Mouse (Mus musculus) CH12.LX (cell line): Measurements from ENCODE around the gene Spsb2. TPM values are rescaled to one million over a fixed set of nuclear protein-coding genes. Genes with fewer than 3 reads are reported as not detected.
A peak's percentile ranks its signal among the peaks of the same experiment; 100 is the strongest.
"Not testable (repeated sequence)": the region's sequence is repeated elsewhere in the genome, so short reads cannot be mapped to it uniquely, and the experiment has no call there.

Experiments used
- DNase-seq: peaks from one replicate; pipeline ENCODE4 v3.0.0-alpha.2; 2013; ENCODE audit errors: extremely low read depth
- H3K27ac ChIP-seq: 2 replicates; pipeline ENCODE4 v1.5.1; 2012; ENCODE audit warnings: low read depth, mild to moderate bottlenecking, control low read depth, moderate library complexity; ENCODE audit not compliant: insufficient read depth
- H3K27me3 ChIP-seq: replicated peaks from 2 replicates; pipeline ENCODE3; 2012; ENCODE audit warnings: inconsistent platforms
- H3K36me3 ChIP-seq, 2 experiments: replicated peaks in 1 of 2; 2 replicates each; pipeline versions ENCODE3 to v1.6.1; 2012; ENCODE audit warnings: inconsistent platforms in 1 of 2, low read length in 1 of 2, mild to moderate bottlenecking in 1 of 2, mixed read lengths in 1 of 2, moderate library complexity in 1 of 2; ENCODE audit not compliant: control insufficient read depth in 1 of 2, insufficient read depth in 1 of 2
- H3K4me1 ChIP-seq, 2 experiments: 2 replicates each; pipeline ENCODE4 v1.6.1; 2012; ENCODE audit warnings: inconsistent platforms in 1 of 2, moderate library complexity in 1 of 2; ENCODE audit not compliant: insufficient read depth in 2 of 2, control insufficient read depth in 1 of 2
- H3K4me2 ChIP-seq: 2 replicates; pipeline ENCODE4 v1.6.1; 2012; ENCODE audit warnings: low read depth, mild to moderate bottlenecking, control low read depth; ENCODE audit not compliant: poor library complexity, insufficient read depth, severe bottlenecking
- H3K4me3 ChIP-seq, 3 experiments: fragments of 150-350 bp in 1 of 3; sonication (generic) in 1 of 3; replicated peaks in 1 of 3; 2 replicates each; pipeline versions ENCODE3 to v1.5.1; 2011 to 2012; ENCODE audit warnings: low read depth in 2 of 3, low read length in 2 of 3, mild to moderate bottlenecking in 2 of 3, moderate library complexity in 2 of 3, control low read depth in 1 of 3, improper control_type of control experiment in 1 of 3, inconsistent platforms in 1 of 3, mixed read lengths in 1 of 3; ENCODE audit not compliant: poor library complexity in 1 of 3
- H3K79me2 ChIP-seq: replicated peaks from 2 replicates; pipeline ENCODE4 v1.6.1; 2012; ENCODE audit warnings: mild to moderate bottlenecking, moderate library complexity; ENCODE audit not compliant: control insufficient read depth, poor library complexity, insufficient read depth, severe bottlenecking; ENCODE audit errors: extremely low read depth
- H3K9ac ChIP-seq: 2 replicates; pipeline ENCODE4 v1.6.1; 2012; ENCODE audit warnings: low read depth, mild to moderate bottlenecking, control low read depth, moderate library complexity; ENCODE audit not compliant: insufficient read depth
- H3K9me3 ChIP-seq: replicated peaks from 2 replicates; pipeline ENCODE3; 2012; ENCODE audit warnings: low read length, inconsistent platforms, mixed read lengths
- BHLHE40 ChIP-seq: IDR thresholded peaks from 2 replicates; pipeline ENCODE4 v1.6.1; 2011; ENCODE audit warnings: mild to moderate bottlenecking, low read depth, low read length, improper control_type of control experiment
- CHD1 ChIP-seq: IDR thresholded peaks from 2 replicates; pipeline ENCODE4 v1.6.1; 2012; ENCODE audit warnings: low read depth, low read length, improper control_type of control experiment, inconsistent platforms
- EP300 ChIP-seq: IDR thresholded peaks from 2 replicates; pipeline ENCODE4 v1.6.1; 2011; ENCODE audit warnings: low read length, improper control_type of control experiment
- JUND ChIP-seq: conservative IDR thresholded peaks from 2 replicates; pipeline ENCODE4 v1.6.1; 2011; ENCODE audit warnings: low read depth, low read length, improper control_type of control experiment
- MAX ChIP-seq: IDR thresholded peaks from 2 replicates; pipeline ENCODE4 v1.6.1; 2011; ENCODE audit warnings: low read length, improper control_type of control experiment
- MEF2A ChIP-seq: IDR thresholded peaks from 2 replicates; pipeline ENCODE4 v1.6.1; 2014; ENCODE audit warnings: low read depth, mild to moderate bottlenecking, inconsistent platforms, low read length, improper control_type of control experiment, borderline replicate concordance
- NELFE ChIP-seq: IDR thresholded peaks from 2 replicates; pipeline ENCODE4 v1.6.1; 2011; ENCODE audit warnings: low read depth, low read length, improper control_type of control experiment
- PAX5 ChIP-seq: IDR thresholded peaks from 2 replicates; pipeline ENCODE4 v1.6.1; 2012; ENCODE audit warnings: low read length, inconsistent platforms, mixed read lengths
- POLR2AphosphoS2 ChIP-seq: IDR thresholded peaks from 2 replicates; pipeline ENCODE4 v1.6.1; 2011; ENCODE audit warnings: low read depth, low read length, improper control_type of control experiment
- RAD21 ChIP-seq: IDR thresholded peaks from 2 replicates; pipeline ENCODE4 v1.6.1; 2011; ENCODE audit warnings: low read depth, mild to moderate bottlenecking, low read length, improper control_type of control experiment, moderate library complexity
- USF1 ChIP-seq: IDR thresholded peaks from 2 replicates; pipeline ENCODE4 v1.6.1; 2014; ENCODE audit warnings: low read depth, mild to moderate bottlenecking, inconsistent platforms, low read length, improper control_type of control experiment
- USF2 ChIP-seq: conservative IDR thresholded peaks from 2 replicates; pipeline ENCODE4 v1.6.1; 2011; ENCODE audit warnings: low read depth, low read length, improper control_type of control experiment
- ZC3H11A ChIP-seq: IDR thresholded peaks from 2 replicates; pipeline ENCODE4 v1.6.1; 2012; ENCODE audit warnings: low read depth, mild to moderate bottlenecking, inconsistent platforms, low read length, improper control_type of control experiment
- ZNF384 ChIP-seq: IDR thresholded peaks from 2 replicates; pipeline ENCODE4 v1.6.1; 2012; ENCODE audit warnings: low read depth, low read length, improper control_type of control experiment, inconsistent platforms
- dilution Hi-C: fragments of 300-500 bp; cut with MboI; formaldehyde crosslinking; loops from 2 replicates; pipeline ENCODE4 v1.14.3; 2020; ENCODE audit warnings: low sequenced_read_pairs; ENCODE audit not compliant: extremely low pct_unique_long_range_greater_than_20kb, extremely low pct_ligation_motif_present
- in situ Hi-C: fragments of 300-500 bp; cut with MboI; formaldehyde crosslinking; loops from 3 replicates; pipeline ENCODE4 v1.14.3; 2019; ENCODE audit warnings: low sequenced_read_pairs, low pct_ligation_motif_present, low pct_unique_long_range_greater_than_20kb, mixed read lengths
- polyA plus RNA-seq: library from polyadenylated mRNA; unstranded; fragments of >175 nt; gene quantifications from 2 replicates; pipeline ENCODE4 v1.2.1, GENCODE M21; 2012; ENCODE audit warnings: low read depth; ENCODE audit not compliant: insufficient read length
- total RNA-seq, 2 experiments: library from RNA; depleted of rRNA; stranded (reverse); fragments of 300-350 nt in 1 of 2; fragments of >200 nt in 1 of 2; gene quantifications; 2 replicates each; pipeline ENCODE4 v1.2.3; 2012 to 2014

The Spsb2 gene
- total and polyA plus RNA-seq, 3 experiments: 2.4 to 3.3 TPM; not detected in 1

DNA sequence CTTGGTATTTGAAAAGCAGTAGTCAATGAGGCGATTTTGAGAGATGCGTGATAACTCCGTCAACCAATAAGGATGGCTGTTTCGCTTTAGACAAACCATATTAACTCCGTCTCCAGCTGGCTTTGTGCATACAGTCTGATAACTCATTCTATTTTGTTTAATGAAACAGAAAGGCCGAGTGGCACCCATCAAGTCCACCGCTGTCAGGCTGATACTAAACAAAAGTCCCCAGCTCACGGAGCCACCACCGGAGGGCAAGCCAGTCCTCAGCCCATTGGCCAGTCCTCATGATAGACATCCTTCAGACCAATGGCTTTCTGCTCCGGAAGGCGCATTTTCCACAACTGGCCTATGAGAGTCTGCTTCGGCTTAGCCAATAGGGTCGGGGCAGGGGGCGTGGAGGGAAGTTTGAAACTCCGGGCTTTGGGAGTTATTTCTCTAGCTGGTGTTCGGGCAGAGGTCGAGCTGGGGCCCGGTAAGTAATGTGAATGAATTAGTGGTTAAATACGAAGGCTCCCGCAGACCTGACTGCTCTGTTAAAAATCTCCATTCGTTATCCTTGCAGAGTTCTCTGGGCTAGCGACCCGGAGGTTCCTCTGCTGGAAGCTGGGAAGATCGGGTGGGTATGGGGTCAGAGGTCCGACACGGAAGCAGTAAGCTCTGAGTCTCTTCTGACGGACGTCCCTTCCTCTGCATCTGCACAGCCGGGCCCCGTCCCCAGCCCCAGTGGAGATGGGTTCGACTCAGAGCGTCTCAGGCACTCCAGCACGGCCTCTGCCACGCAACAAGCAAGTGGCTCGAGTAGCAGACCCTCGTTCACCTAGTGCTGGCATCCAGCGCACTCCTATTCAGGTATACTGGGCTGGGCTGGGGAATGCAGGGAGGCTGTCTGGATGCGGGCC lies 21.6 kb downstream of the Spsb2 start (continued):
- TF ChIP-seq RAD21 (no peak), USF2 (no peak), MEF2A (0 out of 2 replicates have a peak, but pooled peaks have one; percentile 22), JUND (no peak), ZNF384 (no peak), USF1 (no peak)

- H3K27me3 ChIP-seq, DNase-seq, H3K4me2 ChIP-seq, dilution Hi-C loops, in situ Hi-C loops, H3K27ac ChIP-seq, H3K9ac ChIP-seq, H3K9me3 ChIP-seq: not testable (repeated sequence)
- Histone ChIP-seq H3K36me3 (peaks cover 38 to 65% of the 10 kb centered on the region in 2 experiments), H3K4me1 (peaks cover 3 to 58% of the 10 kb centered on the region in 2 experiments), H3K79me2 (peaks cover 30% of the 10 kb centered on the region), H3K4me3 (peak overlapping the region in 1 of 3 experiments; percentile 19)
These were observed 22.7 kb downstream of the Spsb2 start for GRCm38 (mm10) chr6:124831199-124831598.

GRCm38 (mm10) chr6:124831649-124832048 lies 23.2 kb downstream of the Spsb2 start:
- Histone ChIP-seq H3K27ac (no peak overlapping the region), H3K27me3 (no peaks in the 10 kb centered on the region), H3K9ac (no peak overlapping the region), H3K4me3 (no peak overlapping the region), H3K4me2 (no peak overlapping the region), H3K4me1 (peaks cover 3 to 58% of the 10 kb centered on the region in 2 experiments), H3K36me3 (peaks cover 36 to 65% of the 10 kb centered on the region in 2 experiments), H3K79me2 (peaks cover 25% of the 10 kb centered on the region), H3K9me3 (no peaks in the 10 kb centered on the region)
- no peak for TF ChIP-seq CHD1
- TF ChIP-seq NELFE: no peak
- no peak for TF ChIP-seq BHLHE40
- no peak for TF ChIP-seq PAX5
- TF ChIP-seq ZC3H11A: no peak
- TF ChIP-seq RAD21: no peak
- no peak for TF ChIP-seq POLR2AphosphoS2
- no peak for TF ChIP-seq MEF2A
- no peak for TF ChIP-seq EP300
- TF ChIP-seq ZNF384: no peak
- no peak for TF ChIP-seq MAX
- no peak for DNase-seq
- dilution Hi-C loops (no loop called here), in situ Hi-C loops (no loop called here)
